ENCODE assay signal across 8 mouse cellular contexts in the genomic region with DNA sequence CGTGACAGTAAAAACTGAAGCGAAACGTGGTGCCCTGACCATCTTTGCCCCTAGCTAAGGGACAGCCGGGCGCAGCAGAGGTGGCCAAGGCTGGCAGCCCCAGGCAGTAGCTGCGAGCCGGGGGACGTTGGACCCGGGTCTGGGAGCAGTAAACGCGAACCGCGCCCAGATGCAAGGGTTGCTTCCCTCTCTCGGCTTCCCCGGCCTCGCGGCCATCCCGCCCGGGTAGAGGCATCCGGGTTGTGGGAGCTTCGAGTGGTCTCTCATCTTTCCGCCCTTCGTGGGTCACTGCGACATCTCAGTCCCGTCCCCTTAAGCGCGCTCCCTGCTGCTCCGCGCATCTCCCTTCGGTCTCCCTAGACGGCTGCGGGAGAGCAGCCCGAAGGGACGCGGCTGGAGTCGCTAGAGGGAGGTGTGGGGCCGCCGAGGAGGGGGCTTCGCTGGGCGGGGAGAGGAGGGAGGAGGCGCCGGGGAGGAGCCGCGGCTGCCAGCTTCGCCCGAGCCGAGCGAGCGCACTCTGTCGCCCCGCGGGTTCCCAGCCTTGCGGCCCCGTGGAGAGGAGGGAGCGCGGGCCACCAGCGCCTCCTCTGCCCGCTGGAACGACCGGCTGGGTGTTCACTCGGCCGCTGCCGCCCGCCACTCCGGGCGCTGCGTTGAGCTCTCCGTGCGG. TPM values are rescaled to one million over a fixed set of nuclear protein-coding genes. Genes with fewer than 3 reads are reported as not detected.
DNase-seq lines count a peak whose midpoint lies in the region; ATAC-seq lines count a peak whose summit lies in the region.

No protein-coding gene starts in this region.

- H3K4me2 ChIP-seq in hindbrain, embryonic 16.5 days (ENCODE audit: low read length), result peak overlapping the region; percentile 96

- peak overlapping the region; percentile 93 for H3K9ac ChIP-seq in hindbrain, embryonic 16.5 days (ENCODE audit: low read depth, low read length)

- 0 out of 2 replicates have a peak, but pooled peaks cover 2% of the 10 kb centered on the region for H3K9me3 ChIP-seq in hindbrain, embryonic 16.5 days (ENCODE audit: control insufficient read depth, low read length)

- peak overlapping the region; percentile 80 for H3K4me3 ChIP-seq in hindbrain, embryonic 16.5 days (ENCODE audit: low read length)

- H3K4me1 ChIP-seq in hindbrain, embryonic 16.5 days (ENCODE audit: control insufficient read depth, insufficient read depth, low read depth, low read length), result peaks cover 4% of the 10 kb centered on the region; the same call in 1 of the 2 replicates

- no peaks in the 10 kb centered on the region for H3K36me3 ChIP-seq in hindbrain, embryonic 16.5 days (ENCODE audit: control insufficient read depth, insufficient read depth, low read length)

- whole genome bisulfite sequencing in hindbrain, embryonic 16.5 days, result 0% methylated on average over 57 of the region's 69 CpGs

- peak overlapping the region; percentile 99 for H3K27ac ChIP-seq in hindbrain, embryonic 16.5 days (ENCODE audit: low read depth, low read length)

- peak; percentile 92 for ATAC-seq in hindbrain, embryonic 16.5 days

- DNase-seq in T-cell, adult 2 months (ENCODE audit: low spot score), result peak; percentile 82
- peak; percentile 85 to 90 for DNase-seq in cerebellum, postnatal 14 days
- peak; percentile 74 to 82 for DNase-seq in frontal cortex, postnatal 36 days (ENCODE audit: low spot score in 2 of 2)
- DNase-seq in left cerebral cortex, adult 18-20 months (ENCODE audit: low spot score in 2 of 2), result peak; percentile 68 to 76
- peak; percentile 93 to 94 for DNase-seq in lung, postnatal 4 days
- DNase-seq in retina, postnatal 1 day, result peak; percentile 94
- DNase-seq in thymus, postnatal 4 days, result peak; percentile 94

- no peaks in the 10 kb centered on the region for H3K27me3 ChIP-seq in hindbrain, embryonic 16.5 days (replicated peaks; ENCODE audit: control insufficient read depth, insufficient read depth, low read length)

RNA-seq across cellular contexts. Expression of gene Camk2d, which starts 0.5 kb away (rescaled TPM):
- polyA plus RNA-seq in hindbrain, embryonic 16.5 days (2015; fragmentation: Nextera tagmentation; extraction: Ambion mirVana), result 81.6 and 88.9 TPM in 2 replicates
- total RNA-seq in left cerebral cortex, adult 18-20 months (2021), result 100 to 1,000 TPM; 184 to 189 TPM

Comparison
In these comparisons a context has a peak if more than half of its experiments do, and no peak if none do; other contexts are left out.
1. Peak in every context shown above with its lines: DNase-seq, ATAC-seq, H3K4me3 ChIP-seq and H3K27ac ChIP-seq.